Comparison of ENCODE assay signal across 10 mouse cellular contexts in the genomic region with DNA sequence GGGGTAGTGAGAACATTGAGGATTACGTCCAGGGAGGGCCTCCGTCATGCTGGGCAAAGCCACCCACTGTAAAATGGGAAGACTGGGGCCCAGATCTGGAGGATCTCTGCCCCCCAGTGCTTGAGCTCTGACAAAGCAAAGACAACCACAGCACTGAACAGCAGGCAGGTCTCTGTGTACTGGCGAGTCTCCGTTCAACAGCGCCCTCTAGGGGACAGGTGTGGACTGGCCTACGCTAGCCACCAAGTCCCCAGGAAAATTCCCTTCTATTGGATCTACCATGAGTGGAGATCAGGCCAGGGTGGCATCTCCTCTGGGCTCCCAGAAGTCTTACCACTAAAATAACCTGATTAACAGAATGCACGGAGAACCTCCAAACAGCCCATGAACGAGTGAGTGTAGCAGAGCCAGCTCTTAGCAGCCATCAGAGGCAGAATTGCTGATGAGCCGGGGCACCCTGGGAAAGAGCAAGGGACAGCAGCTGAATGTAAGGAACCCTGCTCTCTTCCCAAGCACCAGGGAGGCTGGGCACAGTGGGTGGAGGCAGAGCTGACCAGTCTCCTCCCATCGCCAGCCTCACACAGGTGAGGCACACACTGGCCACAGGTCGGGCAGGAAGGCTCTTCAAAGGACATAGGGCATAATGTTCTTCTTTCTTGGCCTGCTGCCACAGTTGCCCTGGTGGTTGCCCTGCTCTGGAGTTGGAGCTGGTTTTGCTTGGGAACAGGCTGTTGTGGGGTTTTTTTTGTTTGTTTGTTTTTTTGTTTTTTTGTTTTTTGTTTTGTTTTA. TPM values are rescaled to one million over a fixed set of nuclear protein-coding genes. Genes with fewer than 3 reads are reported as not detected.
DNase-seq lines count a peak whose midpoint lies in the region; ATAC-seq lines count a peak whose summit lies in the region.
"Had no signal": no experiment of that assay in that cellular context is flagged by ENCODE, and none has a peak within 500 bp of the region (broad histone marks: within the 10 kb centered on the region; RNA-seq: fewer than 3 reads in every experiment).

No protein-coding gene starts in this region.

- H3K36me3 ChIP-seq in forebrain, embryonic 10.5 days (replicated peaks), result no peaks in the 10 kb centered on the region
- no peaks in the 10 kb centered on the region for H3K36me3 ChIP-seq in forebrain, embryonic 15.5 days

- no peak for ATAC-seq in forebrain, embryonic 15.5 days (replicated peaks)
- no peak for ATAC-seq in monocyte, adult 5-6 weeks (replicated peaks; ENCODE audit: insufficient number of reproducible peaks, low FRiP score, low TSS enrichment, poor library complexity, severe bottlenecking)

- no peak overlapping the region for H3K27ac ChIP-seq in forebrain, embryonic 10.5 days
- no peak overlapping the region for H3K27ac ChIP-seq in forebrain, embryonic 15.5 days (replicated peaks)

- peak; percentile 27 for DNase-seq in forebrain, embryonic 10.5 days (ENCODE audit: extremely low spot score, low spot score)
- DNase-seq in right cerebral cortex, adult 18-20 months, result peak; percentile 18
- DNase-seq in right cerebral cortex, postnatal 36 days (ENCODE audit: low spot score in 2 of 2), result no peak
- peak; percentile 31 for DNase-seq in embryo, embryonic 10.5 days (ENCODE audit: low spot score)
- peak; percentile 80 for DNase-seq in kidney, postnatal 10 days
- DNase-seq in mesoderm, embryonic 11.5 days (ENCODE audit: low read depth, low spot score), result peak; percentile 26

- H3K4me1 ChIP-seq in forebrain, embryonic 10.5 days, result no peaks in the 10 kb centered on the region
- no peaks in the 10 kb centered on the region for H3K4me1 ChIP-seq in forebrain, embryonic 15.5 days

- no peak overlapping the region for H3K9ac ChIP-seq in forebrain, embryonic 15.5 days (replicated peaks)

- no peak overlapping the region for H3K4me3 ChIP-seq in forebrain, embryonic 10.5 days
- H3K4me3 ChIP-seq in forebrain, embryonic 15.5 days, result no peak overlapping the region

- H3K4me2 ChIP-seq in forebrain, embryonic 15.5 days (replicated peaks), result no peak overlapping the region

- WGBS in forebrain, embryonic 10.5 days, result 36% methylated on average over 11 of the region's 11 CpGs
- 36% methylated on average over 11 of the region's 11 CpGs for WGBS in forebrain, embryonic 15.5 days

- no peaks in the 10 kb centered on the region for H3K27me3 ChIP-seq in forebrain, embryonic 10.5 days (ENCODE audit: poor library complexity, severe bottlenecking)
- H3K27me3 ChIP-seq in forebrain, embryonic 15.5 days, result no peaks in the 10 kb centered on the region

- no peaks in the 10 kb centered on the region for H3K9me3 ChIP-seq in forebrain, embryonic 10.5 days
- no peaks in the 10 kb centered on the region for H3K9me3 ChIP-seq in forebrain, embryonic 15.5 days

RNA-seq across cellular contexts. Expression of a gene that starts 16.5 kb away (rescaled TPM):
- polyA plus RNA-seq in forebrain, embryonic 10.5 days (2016; fragmentation: Nextera tagmentation; extraction: Ambion mirVana), result not detected in 2 replicates
- 0.11 TPM in 1 of 2 replicates, not detected in the other for polyA plus RNA-seq in forebrain, embryonic 15.5 days (2015; fragmentation: Nextera tagmentation; extraction: Ambion mirVana)
- total RNA-seq in monocyte, adult 5-6 weeks (2017), result not detected in 3 replicates
- total RNA-seq: hematopoietic stem cell, adult 5-6 weeks had no signal
- polyA plus RNA-seq: C2C12 had no signal

RNA-seq across cellular contexts. Expression of a gene that starts 33.4 kb away (rescaled TPM):
- not detected in 2 replicates for polyA plus RNA-seq in forebrain, embryonic 10.5 days (2016; fragmentation: Nextera tagmentation; extraction: Ambion mirVana)
- not detected in 2 replicates for polyA plus RNA-seq in forebrain, embryonic 15.5 days (2015; fragmentation: Nextera tagmentation; extraction: Ambion mirVana)
- not detected in 3 replicates for total RNA-seq in monocyte, adult 5-6 weeks (2017)
- total RNA-seq: hematopoietic stem cell, adult 5-6 weeks had no signal
- polyA plus RNA-seq: C2C12 had no signal

RNA-seq across cellular contexts. Expression of a gene that starts 35.5 kb away (rescaled TPM):
- polyA plus RNA-seq in forebrain, embryonic 10.5 days (2016; fragmentation: Nextera tagmentation; extraction: Ambion mirVana), result 1.6 and 1.8 TPM in 2 replicates
- polyA plus RNA-seq in forebrain, embryonic 15.5 days (2015; fragmentation: Nextera tagmentation; extraction: Ambion mirVana), result 1.4 and 1.8 TPM in 2 replicates
- not detected in 3 replicates for total RNA-seq in monocyte, adult 5-6 weeks (2017)
- total RNA-seq: hematopoietic stem cell, adult 5-6 weeks had no signal

Comparison
In these comparisons a context has a peak if more than half of its experiments do, and no peak if none do; other contexts are left out.
1. DNase-seq: peak in forebrain, embryonic 10.5 days (single experiment), right cerebral cortex, adult 18-20 months (single experiment), embryo, embryonic 10.5 days (single experiment), kidney, postnatal 10 days (single experiment) and mesoderm, embryonic 11.5 days (single experiment); none in right cerebral cortex, postnatal 36 days (0 of 2).